Mouse (Mus musculus) CD4-positive, CD25-positive, alpha-beta regulatory T cell, adult 9 weeks (primary cell): Measurements from ENCODE around the gene Arhgef10l. TPM values are rescaled to one million over a fixed set of nuclear protein-coding genes. Genes with fewer than 3 reads are reported as not detected.

ENCODE experiments used
- polyA plus RNA-seq: library from polyadenylated mRNA; unstranded; fragments of 100-300 nt; shearing (Covaris generic); gene quantifications from one replicate; pipeline ENCODE4 v1.2.1, GENCODE M21; 2017

Arhgef10l gene
- polyA plus RNA-seq = 0.73 TPM

DNA sequence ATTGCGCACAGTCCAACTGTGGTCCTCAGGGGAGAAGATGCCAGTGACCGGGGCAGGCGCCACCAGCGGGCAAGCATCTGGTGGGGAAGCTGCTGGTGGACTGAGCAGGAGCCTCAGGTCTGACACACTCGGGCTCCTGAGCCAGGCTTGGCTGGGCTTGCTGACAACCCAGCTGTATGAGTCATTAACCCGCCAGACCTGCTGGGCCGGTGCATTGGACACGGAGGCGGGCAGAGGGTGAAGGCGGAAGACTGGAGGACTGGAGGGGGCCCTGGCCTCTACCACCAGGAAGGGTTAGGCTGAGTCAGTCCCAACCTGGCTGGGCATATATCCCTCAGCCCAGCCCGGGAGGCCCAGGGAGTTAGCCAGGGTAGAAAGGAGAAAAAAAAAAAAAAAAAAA is at the start of gene Arhgef10l:
TSS of gene Arhgef10l (minus strand) at position 253 of the 400 bp plus-strand sequence.

DNA sequence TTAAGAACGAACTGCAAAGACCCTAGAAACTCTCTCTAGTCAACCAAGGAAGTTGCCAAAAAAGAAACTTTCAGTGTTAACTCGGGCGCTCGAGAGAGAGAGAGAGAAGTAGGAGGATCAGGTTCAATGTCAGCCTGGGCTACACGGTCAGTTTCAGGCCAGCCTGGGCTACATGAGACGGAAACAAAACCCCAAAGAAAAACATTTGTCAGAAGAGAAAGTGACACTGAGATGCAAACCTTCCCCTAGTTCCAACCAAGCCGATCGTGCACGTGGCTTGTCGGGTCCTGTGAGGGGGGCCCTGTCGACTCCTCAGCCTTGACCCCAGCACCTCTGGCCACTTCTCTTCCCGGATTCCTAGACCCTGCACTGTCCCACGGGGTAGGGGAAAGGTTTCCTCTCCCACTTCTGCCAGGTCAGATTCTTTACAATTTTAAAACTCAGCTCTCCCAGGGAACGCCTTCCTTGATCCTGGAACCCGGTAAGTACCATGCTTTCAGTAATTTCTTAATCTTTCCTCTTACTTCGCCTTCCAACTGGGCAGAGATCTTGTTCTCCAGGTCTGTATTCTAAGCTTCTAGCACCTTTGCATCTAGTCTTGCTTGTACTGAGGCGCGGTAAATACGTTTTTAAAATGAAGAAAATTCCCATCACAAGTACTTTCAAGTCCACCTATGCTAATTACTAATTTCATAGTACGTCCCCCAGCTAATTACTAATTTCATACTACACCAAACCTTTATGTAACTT is 34.6 kb upstream of the Arhgef10l start, which contains the start of gene Rcc2:
TSS of gene Rcc2 (plus strand) at position 273 of the 750 bp plus-strand sequence.

Other genes with a start within 250 kb of the Arhgef10l start
- 7.6 TPM for gene Rcc2, start 34.5 kb upstream of the Arhgef10l start, polyA plus RNA-seq
- not detected for gene Padi6, start 76.6 kb upstream of the Arhgef10l start, polyA plus RNA-seq
- 6.3 TPM for gene Padi4, start 108.2 kb upstream of the Arhgef10l start, polyA plus RNA-seq
- gene Padi3, start 144.6 kb upstream of the Arhgef10l start, polyA plus RNA-seq = 0.50 TPM
- 0.42 TPM for gene Padi1, start 179.8 kb upstream of the Arhgef10l start, polyA plus RNA-seq
- 20.6 TPM for gene Padi2, start 240.3 kb upstream of the Arhgef10l start, polyA plus RNA-seq